Comparison of ENCODE assay signal across 13 mouse cellular contexts in genomic region chr1:132436320-132436958, GRCm38 (mm10). TPM values are rescaled to one million over a fixed set of nuclear protein-coding genes. Genes with fewer than 3 reads are reported as not detected.
A peak's percentile ranks its signal among the peaks of the same experiment; 100 is the strongest.
DNase-seq lines count a peak whose midpoint lies in the region; ATAC-seq lines count a peak whose summit lies in the region.
"Had no signal": no experiment of that assay in that cellular context is flagged by ENCODE, and none has a peak within 500 bp of the region (broad histone marks: within the 10 kb centered on the region; RNA-seq: fewer than 3 reads in every experiment).

No protein-coding gene starts in this region.

- H3K27me3 ChIP-seq in heart, embryonic 11.5 days (ENCODE audit: control insufficient read depth, insufficient read depth, low read length): no peaks in the 10 kb centered on the region
- H3K27me3 ChIP-seq in neural tube, embryonic 15.5 days (replicated peaks): no peaks in the 10 kb centered on the region
- H3K27me3 ChIP-seq: liver, embryonic 12.5 days had no signal

- intact Hi-C loops in gastrocnemius, postnatal 36 days (cut with DNase I): no loop called here

- no peaks in the 10 kb centered on the region for H3K9me3 ChIP-seq in heart, embryonic 11.5 days (replicated peaks; ENCODE audit: control insufficient read depth, low read length)
- H3K9me3 ChIP-seq in neural tube, embryonic 15.5 days (replicated peaks): no peaks in the 10 kb centered on the region
- H3K9me3 ChIP-seq: liver, embryonic 12.5 days had no signal

- no peak overlapping the region for H3K9ac ChIP-seq in heart, embryonic 11.5 days (ENCODE audit: low read depth, low read length)
- no peak overlapping the region for H3K9ac ChIP-seq in neural tube, embryonic 15.5 days (replicated peaks)
- H3K9ac ChIP-seq: liver, embryonic 12.5 days had no signal

- peaks cover 8% of the 10 kb centered on the region for H3K36me3 ChIP-seq in heart, embryonic 11.5 days (ENCODE audit: control insufficient read depth, insufficient read depth, low read length)
- H3K36me3 ChIP-seq in neural tube, embryonic 15.5 days: peaks cover 25% of the 10 kb centered on the region

- H3K4me1 ChIP-seq in heart, embryonic 11.5 days (ENCODE audit: control insufficient read depth, insufficient read depth, low read length): peaks cover 4% of the 10 kb centered on the region; the same call in 1 of the 2 replicates
- H3K4me1 ChIP-seq in neural tube, embryonic 15.5 days: peaks cover 16% of the 10 kb centered on the region
- H3K4me1 ChIP-seq: liver, embryonic 12.5 days had no signal

- WGBS in heart, embryonic 11.5 days (ENCODE audit: insufficient replicate concordance): 77% methylated on average over 4 of the region's 4 CpGs
- 82% methylated on average over 4 of the region's 4 CpGs for WGBS in neural tube, embryonic 15.5 days

- H3K4me3 ChIP-seq in heart, embryonic 11.5 days (ENCODE audit: low read depth, low read length): no peak overlapping the region
- H3K4me3 ChIP-seq in neural tube, embryonic 15.5 days (replicated peaks): no peak overlapping the region
- H3K4me3 ChIP-seq: liver, embryonic 12.5 days had no signal

- DNase-seq in heart, adult 8-10 months (ENCODE audit: low spot score): peak; percentile 45
- DNase-seq in lung, postnatal 10 days: peak; percentile 29
- no peak for DNase-seq in lung, postnatal 14 days
- DNase-seq in gastrocnemius, postnatal 36 days: peak; percentile 22 to 35
- DNase-seq in kidney, postnatal 4 days: peak; percentile 20 to 29
- DNase-seq: cerebellum, adult 9-11 months; layer of hippocampus, postnatal 36 days; thymus, postnatal 25 days had no signal

- no peak for ATAC-seq in heart, embryonic 11.5 days (replicated peaks; ENCODE audit: insufficient number of reproducible peaks, low FRiP score, low TSS enrichment)
- no peak for ATAC-seq in monocyte, adult 5-6 weeks (replicated peaks; ENCODE audit: insufficient number of reproducible peaks, low FRiP score, low TSS enrichment, poor library complexity, severe bottlenecking)
- no peak for ATAC-seq in neural tube, embryonic 15.5 days (ENCODE audit: low FRiP score)
- ATAC-seq: hindbrain, embryonic 16.5 days; liver, embryonic 12.5 days had no signal

- no peak overlapping the region for H3K27ac ChIP-seq in heart, embryonic 11.5 days (ENCODE audit: low read depth, low read length)
- no peak overlapping the region for H3K27ac ChIP-seq in neural tube, embryonic 15.5 days (replicated peaks)
- H3K27ac ChIP-seq: liver, embryonic 12.5 days had no signal

- no peak overlapping the region for H3K4me2 ChIP-seq in heart, embryonic 11.5 days
- no peak overlapping the region for H3K4me2 ChIP-seq in neural tube, embryonic 15.5 days
- H3K4me2 ChIP-seq: liver, embryonic 12.5 days had no signal

RNA-seq across cellular contexts. Expression of gene Dstyk, which starts 19.1 kb away (rescaled TPM):
- 10 to 100 TPM; 15.3 to 16.7 (median 16.0) TPM for total RNA-seq in heart, adult 8-10 months (2022)
- polyA plus RNA-seq in heart, embryonic 11.5 days (2014; fragmentation: Nextera tagmentation; extraction: Ambion mirVana): 11.6 and 11.9 TPM in 2 replicates
- total RNA-seq in gastrocnemius, postnatal 36 days (2021): 1 to 10 TPM; 8.9 to 9.2 TPM
- total RNA-seq in monocyte, adult 5-6 weeks (2017): 40.6 to 56.0 TPM (median 54.3 TPM) in 3 replicates
- polyA plus RNA-seq in neural tube, embryonic 15.5 days (2015; fragmentation: Nextera tagmentation; extraction: Ambion mirVana): 8.4 and 9.2 TPM in 2 replicates

RNA-seq across cellular contexts. Expression of gene Rbbp5, which starts 40.7 kb away (rescaled TPM):
- 10 to 100 TPM; 15.8 to 29.0 (median 21.0) TPM for total RNA-seq in heart, adult 8-10 months (2022)
- 32.4 and 40.1 TPM in 2 replicates for polyA plus RNA-seq in heart, embryonic 11.5 days (2014; fragmentation: Nextera tagmentation; extraction: Ambion mirVana)
- 10 to 100 TPM; 14.2 to 20.0 TPM for total RNA-seq in gastrocnemius, postnatal 36 days (2021)
- 43.2 to 84.5 TPM (median 75.7 TPM) in 3 replicates for total RNA-seq in monocyte, adult 5-6 weeks (2017)
- 42.6 and 42.8 TPM in 2 replicates for polyA plus RNA-seq in neural tube, embryonic 15.5 days (2015; fragmentation: Nextera tagmentation; extraction: Ambion mirVana)

RNA-seq across cellular contexts. Expression of gene Tmcc2, which starts 45.4 kb away (rescaled TPM):
- 10 to 100 TPM; 27.5 to 31.3 (median 28.9) TPM for total RNA-seq in heart, adult 8-10 months (2022)
- 10.4 and 14.6 TPM in 2 replicates for polyA plus RNA-seq in heart, embryonic 11.5 days (2014; fragmentation: Nextera tagmentation; extraction: Ambion mirVana)
- total RNA-seq in gastrocnemius, postnatal 36 days (2021): 10 to 100 TPM; 29.6 to 34.5 TPM
- 3.8 to 9.4 TPM (median 6.3 TPM) in 3 replicates for total RNA-seq in monocyte, adult 5-6 weeks (2017)
- 28.5 and 33.2 TPM in 2 replicates for polyA plus RNA-seq in neural tube, embryonic 15.5 days (2015; fragmentation: Nextera tagmentation; extraction: Ambion mirVana)
